Mouse (Mus musculus) T-helper 2 cell (primary cell): ENCODE data around the gene Slc4a8.

Source experiments
- in situ Hi-C: fragments of 300-600 bp; cut with MboI, MseI; formaldehyde crosslinking; loops from one replicate; pipeline ENCODE4 v1.15.1; 2025; ENCODE audit warnings: high pct_unique_total_duplicates

The Slc4a8 gene

DNA sequence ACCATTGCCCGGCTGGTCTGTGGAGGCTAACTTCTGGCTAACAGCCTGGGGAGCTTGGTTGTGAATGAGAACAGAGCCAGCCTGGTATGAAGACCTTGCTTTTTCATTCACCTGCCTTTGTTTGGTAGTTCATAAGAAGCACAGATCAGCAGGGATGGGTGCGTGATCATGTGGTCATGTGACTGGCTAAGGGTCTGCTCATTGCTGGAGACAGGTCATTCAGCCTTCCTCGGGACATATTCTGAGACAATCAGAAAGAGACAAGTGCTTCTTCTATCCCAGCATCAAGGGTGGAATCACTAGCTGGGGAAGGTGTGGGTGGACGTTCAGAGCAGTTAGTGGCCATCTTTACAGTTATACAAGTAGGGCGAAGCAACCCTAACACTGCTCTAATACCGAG is 22.1 kb upstream of the Slc4a8 start:
- in situ Hi-C loops, result no loop called here

DNA sequence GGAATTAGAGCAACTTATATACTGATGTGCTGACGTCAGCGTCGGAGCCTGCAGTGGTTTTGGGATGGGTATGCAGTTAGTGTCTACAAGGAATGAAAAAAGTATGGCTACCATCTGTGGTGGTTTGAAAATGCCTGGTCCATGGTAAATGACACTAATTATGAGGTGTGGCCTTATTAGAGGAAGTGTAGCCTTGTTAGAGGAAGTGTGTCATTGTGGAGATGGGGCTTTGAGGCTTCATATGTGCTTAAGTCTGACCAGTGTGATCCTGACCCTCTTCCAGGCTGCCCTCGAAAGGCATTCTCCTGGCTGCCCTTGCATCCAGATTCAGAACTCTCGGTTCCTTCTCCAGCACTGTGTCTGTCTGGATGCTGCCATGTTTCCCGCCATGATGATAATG is 18.3 kb upstream of the Slc4a8 start:
- in situ Hi-C loops, result no loop called here

DNA sequence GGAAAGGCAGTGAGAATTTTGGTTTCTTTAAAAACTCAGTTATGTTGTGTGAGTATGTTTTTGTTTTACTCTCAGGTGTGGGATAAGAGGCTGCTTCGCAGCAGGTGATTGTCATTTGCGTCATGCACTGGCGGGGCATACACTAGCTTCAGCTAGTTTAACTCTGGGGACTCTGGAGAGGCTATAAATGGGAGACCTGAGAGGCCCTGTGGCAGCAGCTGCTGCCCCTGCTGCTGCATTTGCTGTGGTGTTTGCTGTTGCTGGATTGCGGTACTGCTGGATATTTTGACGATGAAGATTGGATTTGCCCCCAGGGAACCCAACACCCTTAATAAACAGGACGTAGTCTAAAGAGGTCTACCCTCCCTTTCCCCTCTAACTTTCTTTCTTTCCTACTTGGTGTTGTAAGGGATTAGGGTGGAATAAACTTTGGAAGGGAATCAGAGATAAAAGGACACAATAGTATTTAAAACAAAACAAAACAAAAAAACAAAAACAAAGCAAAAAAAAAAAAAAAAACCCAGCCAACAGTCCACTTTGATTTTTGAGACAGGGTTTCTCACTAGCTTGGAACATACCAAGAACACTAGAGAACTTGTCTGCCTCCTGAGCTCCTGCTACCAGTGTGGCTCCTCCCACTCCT is 14.9 kb upstream of the Slc4a8 start:
- in situ Hi-C loops, result no loop called here

DNA sequence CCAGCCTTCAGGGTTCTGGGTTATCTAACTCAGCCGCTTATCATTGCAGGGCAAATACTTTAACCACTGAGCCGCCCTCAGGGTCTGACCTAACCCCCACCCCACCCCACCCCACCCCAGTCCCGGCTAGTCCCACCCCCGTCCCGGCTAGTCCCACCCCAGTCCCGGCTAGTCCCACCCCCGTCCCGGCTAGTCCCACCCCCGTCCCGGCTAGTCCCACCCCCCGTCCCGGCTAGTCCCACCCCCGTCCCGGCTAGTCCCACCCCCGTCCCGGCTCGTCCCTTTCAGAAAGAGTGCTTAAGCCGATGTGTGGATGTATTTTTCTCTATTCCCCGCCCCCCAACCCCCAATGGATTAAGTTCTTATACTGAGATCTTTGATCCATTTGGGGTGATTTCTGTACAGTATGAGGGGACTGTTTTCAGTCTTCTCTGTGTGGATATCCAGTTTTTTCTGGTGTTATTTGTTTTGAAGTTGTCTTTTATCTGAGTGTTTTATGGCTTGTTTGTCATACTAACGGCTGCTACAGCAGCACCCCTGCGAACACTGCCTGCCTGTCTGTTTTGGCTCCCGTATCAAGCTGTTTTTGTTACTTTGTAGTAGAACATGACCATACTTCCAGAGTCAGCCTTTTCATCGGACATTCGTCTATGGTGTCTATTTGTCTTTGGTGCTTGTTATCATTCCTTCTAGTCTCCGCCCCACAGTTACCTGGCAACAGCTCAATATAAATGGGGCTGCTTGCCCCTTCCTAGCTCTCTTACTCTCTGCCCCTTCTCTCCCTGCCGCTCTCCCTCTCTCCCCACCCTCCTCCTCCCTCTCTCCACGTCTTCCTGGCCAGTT is 14.2 kb upstream of the Slc4a8 start:
- in situ Hi-C loops, result no loop called here

DNA sequence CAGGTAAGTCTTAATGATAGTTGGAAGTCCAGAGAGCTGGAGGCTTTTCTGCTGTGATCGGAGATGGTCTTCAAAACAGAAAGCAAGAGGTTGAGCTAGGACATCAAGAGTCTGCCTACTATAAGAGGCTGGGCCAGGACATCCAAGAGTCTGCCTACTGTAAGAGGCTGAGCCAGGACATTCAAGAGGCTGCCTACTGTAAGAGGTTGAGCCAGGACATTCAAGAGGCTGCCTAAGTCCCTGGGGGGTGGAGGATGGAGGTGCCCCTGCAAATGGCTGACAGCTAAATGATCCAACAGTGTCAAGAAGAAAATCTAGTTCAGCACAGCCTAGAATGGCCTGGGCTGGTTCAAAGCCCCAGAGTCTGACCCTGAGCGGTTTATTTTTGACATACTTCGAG is 13.0 kb upstream of the Slc4a8 start:
- in situ Hi-C loops, result no loop called here

DNA sequence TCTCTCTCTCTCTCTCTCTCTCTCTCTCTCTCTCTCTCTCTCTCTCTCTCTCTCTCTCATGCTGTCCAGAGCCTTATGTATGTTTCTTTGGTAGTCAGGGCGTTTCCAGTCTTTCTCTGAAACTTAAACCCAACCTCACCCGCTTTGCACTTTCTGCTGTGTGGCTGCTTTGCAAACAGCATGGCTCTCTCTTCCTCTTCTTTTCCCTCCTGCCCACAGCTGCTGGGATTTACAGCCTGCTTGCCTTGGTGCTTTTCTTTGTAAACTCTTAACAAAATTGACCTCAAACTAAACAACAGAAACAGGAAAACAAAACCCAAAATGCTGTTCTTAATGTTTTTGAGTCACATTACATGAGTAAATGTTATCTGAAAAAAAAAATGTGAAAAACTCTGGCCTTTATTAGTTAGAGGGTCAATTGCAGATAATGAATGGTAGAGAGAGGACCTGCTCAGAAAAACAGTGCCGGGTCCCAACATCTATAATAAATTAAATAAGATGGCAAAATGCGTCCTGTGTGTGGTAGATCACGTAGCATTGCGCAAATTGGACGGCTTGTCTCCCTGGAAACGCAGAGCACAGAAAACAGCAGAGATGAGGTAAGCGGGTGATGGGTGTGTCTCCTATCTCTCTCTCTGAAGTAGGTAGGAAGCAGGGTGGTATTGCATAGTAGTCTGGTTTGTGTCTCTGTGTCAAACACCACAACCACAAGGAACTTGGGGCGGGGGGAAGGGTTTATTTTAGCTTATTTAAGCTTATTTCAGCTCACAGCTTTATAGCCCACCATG is 11.6 kb upstream of the Slc4a8 start:
- in situ Hi-C loops, result loop anchor here (25.0 kb wide), 1 partner anchor 1387 kb away; the partner anchor contains the start of genes Igfbp6 and Spryd3

DNA sequence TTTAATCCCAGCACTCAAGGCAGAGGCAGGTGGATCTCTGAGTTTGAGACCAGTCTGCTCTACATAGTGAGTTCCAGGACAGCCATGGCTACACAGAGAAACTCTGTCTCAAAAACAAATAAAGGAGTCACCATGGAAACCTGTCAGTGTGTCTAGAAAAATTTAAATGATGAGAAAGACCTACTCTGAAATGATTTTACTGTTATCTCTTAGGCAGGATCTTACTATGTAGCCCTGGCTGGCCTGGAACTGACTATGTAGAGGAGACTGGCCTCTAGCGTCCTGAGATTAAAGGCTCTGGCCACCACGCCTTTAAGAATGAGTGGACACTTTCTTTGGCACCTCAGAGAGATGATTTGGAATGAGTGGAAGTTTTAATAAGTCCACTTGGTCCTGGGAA is 9.1 kb upstream of the Slc4a8 start:
- in situ Hi-C loops, result loop anchor here (25.0 kb wide), 1 partner anchor 1385 kb away; the partner anchor contains the start of genes Igfbp6 and Spryd3

DNA sequence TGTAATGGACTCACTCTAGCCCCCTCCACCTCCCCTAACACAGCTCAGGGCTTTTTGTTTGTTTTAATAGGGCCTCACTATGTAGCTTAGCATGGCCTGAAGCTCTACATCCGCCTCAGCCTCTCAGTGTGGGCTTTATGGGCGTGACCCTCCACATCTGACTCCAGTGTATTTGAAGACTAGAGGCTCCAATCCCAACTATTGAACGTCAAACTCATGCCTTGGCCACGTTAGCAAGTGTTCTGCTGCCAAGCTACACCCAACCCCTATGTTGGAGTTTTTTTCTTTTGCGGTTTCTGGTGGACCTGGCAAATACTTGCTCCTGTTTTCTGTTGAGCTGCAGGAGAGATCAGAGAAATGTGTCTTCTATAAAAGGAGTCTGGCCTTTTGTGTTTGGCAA is 8.5 kb upstream of the Slc4a8 start:
- in situ Hi-C loops, result loop anchor here (25.0 kb wide), 1 partner anchor 1384 kb away; the partner anchor contains the start of genes Igfbp6 and Spryd3

DNA sequence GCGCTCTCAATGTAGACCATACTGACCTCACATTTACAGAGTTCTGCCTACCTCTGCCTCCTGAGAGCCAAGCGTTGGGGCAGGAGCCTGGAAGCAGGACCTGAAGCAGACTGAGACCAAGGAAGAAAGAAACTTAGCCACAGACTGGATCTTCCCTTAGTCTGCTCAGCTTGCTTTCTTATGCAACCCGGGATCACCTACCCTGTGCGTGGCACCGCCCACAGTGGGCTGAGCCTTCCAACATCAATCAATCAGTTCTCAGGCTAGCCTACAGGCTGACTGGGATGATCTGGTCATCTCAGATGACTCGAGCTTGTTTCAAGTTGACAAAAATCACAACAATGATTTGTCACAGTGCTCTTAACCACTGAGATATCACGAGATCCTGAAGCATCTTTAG is 7.5 kb upstream of the Slc4a8 start:
- in situ Hi-C loops, result loop anchor here (25.0 kb wide), 1 partner anchor 1383 kb away; the partner anchor contains the start of genes Igfbp6 and Spryd3

DNA sequence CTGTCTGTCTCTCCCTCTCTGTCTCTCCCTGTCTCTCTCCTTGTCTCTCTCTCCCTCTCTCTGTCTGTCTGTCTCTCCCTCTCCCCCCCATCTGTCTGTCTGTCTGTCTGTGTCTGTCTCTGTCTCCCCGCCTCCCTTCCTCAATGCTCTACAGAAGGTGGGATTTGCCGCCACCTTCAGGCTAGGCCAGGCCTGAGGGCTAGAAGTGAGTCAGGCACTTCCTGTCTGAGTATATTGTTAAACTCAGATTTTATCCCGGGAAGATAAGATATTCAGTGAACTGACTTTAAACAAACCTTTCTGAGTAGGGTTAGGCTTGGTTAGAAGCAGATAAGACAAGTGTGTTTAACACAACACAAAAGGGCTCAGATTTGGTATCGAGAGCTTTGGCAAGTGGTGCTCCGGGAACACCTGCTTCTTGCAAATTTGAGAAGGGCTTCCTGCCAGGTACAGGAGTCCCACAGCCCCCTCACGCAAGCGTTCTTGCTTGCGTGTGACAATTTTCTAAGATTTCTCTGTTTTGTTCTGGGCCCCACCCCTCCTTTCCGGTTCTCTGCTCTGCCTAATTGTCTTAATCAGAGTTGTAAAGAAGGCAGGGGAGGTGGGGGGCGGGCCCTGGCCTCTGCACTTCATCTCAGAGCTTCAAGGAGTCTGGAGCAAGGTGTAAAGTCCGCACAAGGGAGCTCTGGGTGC is 6.6 kb upstream of the Slc4a8 start:
- in situ Hi-C loops, result loop anchor here (25.0 kb wide), 1 partner anchor 1382 kb away; the partner anchor contains the start of genes Igfbp6 and Spryd3

DNA sequence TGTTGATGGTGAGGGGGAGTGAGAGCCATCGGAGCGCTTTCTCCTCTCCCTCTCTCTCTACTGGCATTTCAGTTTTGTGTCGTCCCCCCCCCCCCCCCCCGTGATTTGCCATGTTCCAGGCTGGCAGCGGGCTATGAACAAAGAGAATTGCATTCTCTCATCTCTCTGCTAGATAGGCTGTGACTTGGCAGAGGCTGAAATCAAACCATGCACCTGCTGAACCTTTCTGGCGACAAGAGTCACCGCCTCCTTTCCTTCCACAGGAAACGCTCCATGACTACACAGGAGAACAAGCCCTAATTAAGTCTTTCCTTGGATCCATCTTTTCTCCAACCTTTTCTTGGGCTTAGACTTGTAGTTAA is 6.1 kb upstream of the Slc4a8 start:
- in situ Hi-C loops, result loop anchor here (25.0 kb wide), 1 partner anchor 1382 kb away; the partner anchor contains the start of genes Igfbp6 and Spryd3

DNA sequence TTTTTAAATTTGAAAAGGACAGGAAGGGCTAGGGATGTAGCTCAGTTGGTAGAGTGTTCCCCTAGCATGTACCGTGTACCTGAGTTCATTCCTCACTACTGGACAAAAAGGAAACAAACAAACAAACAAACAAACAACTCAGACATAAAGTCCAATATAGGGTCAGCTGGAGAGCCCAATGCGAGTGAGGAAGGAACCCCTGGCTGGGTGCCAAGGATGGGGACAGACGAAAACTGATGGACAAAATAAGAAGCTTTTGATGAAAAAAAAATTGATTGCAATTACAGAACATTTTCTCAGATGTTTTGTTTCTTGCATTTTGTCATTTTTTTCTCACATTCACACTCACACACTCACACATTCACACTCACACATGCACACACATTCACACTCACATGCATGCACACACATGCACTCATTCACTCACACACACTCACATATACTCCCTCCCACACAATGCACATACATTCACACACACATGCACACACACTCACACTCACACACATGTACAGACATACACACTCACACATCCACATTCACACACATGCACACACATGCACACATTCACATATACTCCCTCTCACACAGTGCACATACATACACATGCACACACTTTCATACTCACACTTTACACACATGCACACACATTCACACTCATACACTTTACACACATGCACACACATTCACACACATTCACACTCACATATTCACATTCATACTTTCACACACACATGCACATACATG is 5.5 kb upstream of the Slc4a8 start:
- in situ Hi-C loops, result loop anchor here (25.0 kb wide), 1 partner anchor 1381 kb away; the partner anchor contains the start of genes Igfbp6 and Spryd3

DNA sequence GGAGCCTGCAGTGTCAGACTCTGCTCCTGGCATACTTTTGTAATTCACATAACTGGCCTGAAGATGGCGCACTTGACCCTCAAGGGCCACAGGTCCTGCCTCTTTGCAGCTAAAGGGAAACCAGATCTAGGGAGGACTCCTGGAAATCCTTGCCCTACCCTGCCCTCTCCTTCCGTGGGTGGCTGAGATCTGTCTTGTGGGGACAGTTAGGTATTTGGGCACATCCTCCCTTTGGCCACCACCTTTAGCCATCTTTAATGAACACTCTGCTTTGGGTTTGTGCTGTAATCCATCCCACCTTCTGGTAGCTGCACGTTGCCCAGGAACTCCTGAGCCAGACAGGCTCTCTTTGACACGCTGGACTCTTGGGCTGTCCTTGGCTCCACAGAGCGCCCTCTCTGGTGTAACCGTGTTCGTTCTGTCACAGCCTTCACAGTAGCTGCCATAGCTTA is 4.0 kb upstream of the Slc4a8 start:
- in situ Hi-C loops, result loop anchor here (25.0 kb wide), 1 partner anchor 1380 kb away; the partner anchor contains the start of genes Igfbp6 and Spryd3

DNA sequence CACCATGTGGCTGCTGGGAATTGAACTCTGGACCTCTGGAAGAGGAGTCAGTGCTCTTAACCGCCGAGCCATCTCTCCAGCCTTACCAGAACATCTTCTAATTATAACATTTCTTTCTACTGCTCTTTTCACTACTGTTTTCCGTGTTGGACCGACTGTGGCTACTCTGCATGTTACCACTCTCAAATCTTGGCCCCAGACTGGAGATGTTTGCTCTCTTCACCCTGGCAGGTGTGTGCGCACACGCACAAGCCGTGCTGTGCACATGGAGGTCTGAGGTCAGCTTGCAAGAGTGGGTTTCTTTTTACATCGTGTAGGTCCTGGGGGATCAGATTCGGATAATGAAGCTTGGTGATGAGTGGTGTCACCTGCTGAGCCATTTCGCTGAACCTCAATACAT is 2.3 kb upstream of the Slc4a8 start:
- in situ Hi-C loops, result loop anchor here (25.0 kb wide), 1 partner anchor 1378 kb away; the partner anchor contains the start of genes Igfbp6 and Spryd3

DNA sequence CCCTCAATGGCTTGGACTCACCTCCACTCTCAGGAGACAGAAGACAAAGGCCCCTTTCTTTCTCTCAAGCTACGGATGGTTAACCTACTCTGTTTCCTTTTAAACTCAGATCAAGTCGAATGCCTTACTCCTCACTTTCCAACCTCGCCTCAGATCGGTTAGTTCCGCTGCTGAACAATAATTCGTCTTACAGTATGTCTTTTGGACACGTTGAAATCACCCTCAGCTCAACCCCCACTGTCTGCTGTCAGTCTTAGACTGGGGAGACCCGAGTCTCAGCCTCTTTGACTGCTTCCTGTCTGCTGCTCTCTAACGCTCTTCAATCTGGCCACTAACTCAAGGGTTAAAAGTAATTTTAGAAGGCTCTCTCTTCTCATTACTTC is 520 bp upstream of the Slc4a8 start:
- in situ Hi-C loops, result loop anchor here (10.0 to 25.0 kb wide), 2 partner anchors 514 to 1376 kb away; partner anchors contain the start of genes Igfbp6 and Spryd3

DNA sequence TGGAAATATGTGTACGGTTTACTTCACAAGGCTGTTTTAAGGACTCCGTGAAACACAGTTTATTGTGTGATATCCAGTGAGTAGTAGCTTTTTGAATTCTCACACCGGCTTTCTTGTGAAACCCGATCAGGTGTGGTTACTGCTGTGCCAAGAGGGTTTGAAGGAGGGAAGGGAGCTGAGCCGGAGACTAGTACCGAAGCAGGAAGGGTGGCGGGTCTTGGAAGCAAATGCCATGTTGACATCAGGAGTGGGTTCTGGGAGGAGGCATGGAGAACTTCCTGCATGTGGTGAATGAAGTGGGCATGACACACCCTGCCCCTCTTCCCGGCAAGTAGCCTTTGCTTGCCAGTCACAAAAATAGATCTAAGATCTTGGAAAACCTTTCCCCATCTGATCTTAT is 1.1 kb downstream of the Slc4a8 start:
- in situ Hi-C loops, result loop anchor here (10.0 to 25.0 kb wide), 2 partner anchors 512 to 1375 kb away; partner anchors contain the start of genes Igfbp6 and Spryd3

DNA sequence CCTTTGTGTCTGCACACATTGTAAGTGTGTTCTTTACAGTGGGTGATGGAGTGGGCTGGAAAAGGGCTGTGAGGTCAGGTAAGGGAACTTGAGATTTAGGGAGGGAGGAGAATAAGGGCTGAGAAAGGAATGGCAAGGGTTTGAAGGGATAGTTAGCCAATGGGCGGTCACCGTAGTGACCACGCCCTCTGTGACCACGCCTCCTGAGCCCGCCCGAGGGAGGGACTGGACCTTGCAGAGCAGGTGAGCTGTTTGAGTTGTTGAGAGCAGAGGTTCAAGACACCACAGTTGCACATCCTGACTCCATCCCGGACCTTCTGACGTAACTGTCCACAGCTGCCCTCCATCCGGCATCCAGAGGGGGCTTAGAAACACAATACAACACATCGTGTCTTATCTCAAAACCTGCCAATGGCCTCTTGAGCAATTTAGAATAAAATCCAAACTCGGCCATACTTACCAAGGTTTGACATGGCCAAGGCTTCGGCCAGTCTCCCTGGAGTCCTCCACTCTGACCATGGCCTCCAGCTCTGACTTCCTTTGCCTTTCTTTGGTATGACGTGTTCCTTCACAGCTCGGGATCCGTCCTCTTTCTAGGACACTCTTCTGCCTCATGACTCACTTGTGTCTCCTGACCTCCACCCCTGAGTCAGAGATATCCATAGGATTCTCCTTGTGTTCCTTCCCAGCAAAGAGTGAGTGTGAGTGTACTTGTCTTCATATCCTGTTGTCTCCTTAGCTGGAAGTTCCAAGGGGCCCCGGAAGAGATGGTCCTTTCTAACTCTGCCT is 2.8 kb downstream of the Slc4a8 start:
- in situ Hi-C loops, result loop anchor here (10.0 to 25.0 kb wide), 2 partner anchors 510 to 1373 kb away; partner anchors contain the start of genes Igfbp6 and Spryd3

DNA sequence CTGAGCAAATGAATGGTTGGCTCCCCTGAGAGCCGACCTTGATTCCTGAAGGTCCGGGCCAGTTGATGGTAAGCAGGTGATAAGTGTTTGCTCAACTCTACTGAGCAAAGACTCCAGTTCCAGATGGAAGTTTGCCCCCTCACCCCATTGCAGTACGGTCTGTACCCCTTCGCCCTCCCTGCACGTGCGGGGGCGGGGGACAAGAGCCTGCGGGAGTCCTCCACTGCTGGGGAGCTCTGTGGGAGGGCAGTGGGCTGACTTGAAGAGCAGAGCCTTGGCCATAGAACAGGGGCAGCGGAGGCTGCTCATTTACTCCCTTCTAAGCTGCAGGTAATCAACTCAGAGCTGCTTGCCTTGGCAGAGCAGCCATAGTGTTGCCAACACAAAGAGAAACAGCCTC is 5.3 kb downstream of the Slc4a8 start:
- in situ Hi-C loops, result loop anchor here (10.0 to 25.0 kb wide), 2 partner anchors 508 to 1370 kb away; partner anchors contain the start of genes Igfbp6 and Spryd3

DNA sequence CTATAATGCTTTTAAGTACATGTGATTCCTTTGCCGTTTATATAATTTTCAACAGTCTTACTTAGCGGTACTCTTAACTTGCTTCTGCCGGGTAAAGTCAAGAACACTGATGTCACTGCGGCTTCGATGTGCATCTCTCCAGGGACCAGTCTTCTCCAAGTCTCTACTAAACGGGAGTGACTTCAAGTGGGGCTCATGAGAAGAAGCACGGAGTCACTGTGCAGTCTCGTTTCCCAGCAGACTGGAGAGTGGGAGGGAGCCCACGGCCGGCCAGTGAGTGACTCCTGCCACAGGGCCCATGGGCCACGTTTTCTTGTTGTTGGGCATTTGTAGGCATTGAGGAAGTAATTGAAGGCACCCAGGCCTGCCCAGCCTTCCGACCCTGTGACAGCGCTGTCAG is 6.3 kb downstream of the Slc4a8 start:
- in situ Hi-C loops, result loop anchor here (10.0 to 25.0 kb wide), 2 partner anchors 507 to 1369 kb away; partner anchors contain the start of genes Igfbp6 and Spryd3
